Mouse (Mus musculus) stomach, embryonic 14.5 days (tissue): ENCODE data around the gene Cdc42ep1. TPM values are rescaled to one million over a fixed set of nuclear protein-coding genes. Genes with fewer than 3 reads are reported as not detected.

Source experiments
- ATAC-seq: fragments of 200-750 bp; cut with Nextera tagmentation; 2 replicates; pipeline ENCODE4 v1.8.0; 2017; ENCODE audit warnings: low read depth, moderate TSS enrichment; ENCODE audit not compliant: insufficient number of reproducible peaks, insufficient read depth, low FRiP score
- H3K27ac ChIP-seq: fragments of 300-500 bp; sonication (generic); 2 replicates; pipeline ENCODE4 v1.5.1; 2014; ENCODE audit warnings: mild to moderate bottlenecking, low read length, moderate library complexity, mixed read lengths
- H3K27me3 ChIP-seq: fragments of 300-500 bp; sonication (generic); 2 replicates; pipeline ENCODE4 v1.6.1; 2014; ENCODE audit warnings: low read length, control low read depth, mixed read lengths; ENCODE audit not compliant: control insufficient read depth, insufficient read depth
- H3K36me3 ChIP-seq: fragments of 300-500 bp; sonication (generic); 2 replicates; pipeline ENCODE4 v1.6.1; 2014; ENCODE audit warnings: mild to moderate bottlenecking, control low read depth, low read length, moderate library complexity, mixed read lengths; ENCODE audit not compliant: control insufficient read depth, insufficient read depth
- H3K4me1 ChIP-seq: fragments of 300-500 bp; sonication (generic); 2 replicates; pipeline ENCODE4 v1.6.1; 2014; ENCODE audit warnings: low read length, control low read depth, mixed read lengths; ENCODE audit not compliant: control insufficient read depth, insufficient read depth
- H3K4me2 ChIP-seq: fragments of 300-500 bp; sonication (generic); replicated peaks from 2 replicates; pipeline ENCODE4 v1.6.1; 2014; ENCODE audit warnings: low read depth, low read length, control low read depth
- H3K4me3 ChIP-seq: fragments of 300-500 bp; sonication (generic); 2 replicates; pipeline ENCODE4 v1.5.1; 2014; ENCODE audit warnings: low read depth, low read length, control low read depth
- H3K9ac ChIP-seq: fragments of 300-500 bp; sonication (generic); replicated peaks from 2 replicates; pipeline ENCODE4 v1.6.1; 2014; ENCODE audit warnings: low read depth, mild to moderate bottlenecking, control low read depth, low read length, moderate library complexity, mixed read lengths
- H3K9me3 ChIP-seq: fragments of 300-500 bp; sonication (generic); 2 replicates; pipeline ENCODE4 v1.6.1; 2016; ENCODE audit warnings: low read depth, low read length, control low read depth; ENCODE audit not compliant: control insufficient read depth
- WGBS: fragments of 180-500 bp; shearing (Covaris S2); extraction: QIAGEN DNeasy Blood & Tissue Kit; methylation state at CpG from one replicate; pipeline ENCODE4 v1.1.7; 2014; 5-methylcytosine and 5-hydroxymethylcytosine counted together
- polyA plus RNA-seq: library from polyadenylated mRNA; unstranded; fragments of >200 nt; fragmentation: Nextera tagmentation; extraction: Ambion mirVana; gene quantifications from 2 replicates; pipeline ENCODE4 v1.2.1, GENCODE M21; 2014

Cdc42ep1 gene
- polyA plus RNA-seq, 1 experiment from 2014 or later, result 40.7 TPM

GRCm38 (mm10) chr15:78803499-78803900 lies 38.9 kb upstream of the Cdc42ep1 start:
- Histone ChIP-seq H3K9me3 (no peaks in the 10 kb centered on the region), H3K9ac (no peak overlapping the region), H3K36me3 (no peaks in the 10 kb centered on the region), H3K27ac (peak overlapping the region; percentile 78; the same call in 1 of the 2 replicates), H3K4me2 (peak overlapping the region; percentile 8; the same call in 1 of the 2 replicates), H3K4me1 (peaks cover 10% of the 10 kb centered on the region; the same call in 1 of the 2 replicates), H3K27me3 (no peaks in the 10 kb centered on the region), H3K4me3 (no peak overlapping the region)
- peak; percentile 12; the same call in 1 of the 2 replicates for ATAC-seq
- WGBS, result 16% methylated on average over 8 of the region's 8 CpGs

GRCm38 (mm10) chr15:78804326-78804725 lies 38.1 kb upstream of the Cdc42ep1 start:
- Histone ChIP-seq H3K36me3 (no peaks in the 10 kb centered on the region), H3K27me3 (no peaks in the 10 kb centered on the region), H3K4me1 (peaks cover 10% of the 10 kb centered on the region; the same call in 1 of the 2 replicates), H3K9me3 (no peaks in the 10 kb centered on the region), H3K4me2 (no peak overlapping the region), H3K9ac (no peak overlapping the region), H3K4me3 (no peak overlapping the region), H3K27ac (peak overlapping the region; percentile 78; the same call in 1 of the 2 replicates)
- ATAC-seq, result peak; percentile 54
- 15% methylated on average over 6 of the region's 6 CpGs for WGBS

- Histone ChIP-seq H3K4me3 (no peak overlapping the region), H3K27me3 (no peaks in the 10 kb centered on the region), H3K27ac (no peak overlapping the region), H3K9me3 (no peaks in the 10 kb centered on the region), H3K4me1 (peaks cover 10% of the 10 kb centered on the region; the same call in 1 of the 2 replicates), H3K9ac (no peak overlapping the region), H3K36me3 (no peaks in the 10 kb centered on the region), H3K4me2 (no peak overlapping the region)
- WGBS, result 75% methylated on average over 2 of the region's 2 CpGs
- ATAC-seq, result no peak
These were observed 37.1 kb upstream of the Cdc42ep1 start for GRCm38 (mm10) chr15:78805351-78805750.

- H3K27ac ChIP-seq, result no peak overlapping the region
- H3K9ac ChIP-seq, result no peak overlapping the region
- no peaks in the 10 kb centered on the region for H3K27me3 ChIP-seq
- no peaks in the 10 kb centered on the region for H3K9me3 ChIP-seq
- no peak overlapping the region for H3K4me2 ChIP-seq
- peaks cover 7% of the 10 kb centered on the region; the same call in 1 of the 2 replicates for H3K4me1 ChIP-seq
- no peak overlapping the region for H3K4me3 ChIP-seq
- H3K36me3 ChIP-seq, result no peaks in the 10 kb centered on the region
- 27% methylated on average over 2 of the region's 2 CpGs for WGBS
- ATAC-seq, result no peak
These were observed 35.8 kb upstream of the Cdc42ep1 start for GRCm38 (mm10) chr15:78806614-78807013.

- no peak overlapping the region for H3K4me2 ChIP-seq
- no peak overlapping the region for H3K9ac ChIP-seq
- H3K9me3 ChIP-seq, result no peaks in the 10 kb centered on the region
- no peak overlapping the region for H3K27ac ChIP-seq
- H3K36me3 ChIP-seq, result no peaks in the 10 kb centered on the region
- 66% methylated on average over 3 of the region's 3 CpGs for WGBS
- H3K4me3 ChIP-seq, result no peak overlapping the region
- ATAC-seq, result no peak
- peaks cover 2% of the 10 kb centered on the region; the same call in 1 of the 2 replicates for H3K4me1 ChIP-seq
- no peaks in the 10 kb centered on the region for H3K27me3 ChIP-seq
These were observed 35.3 kb upstream of the Cdc42ep1 start for GRCm38 (mm10) chr15:78807141-78807540.

- Histone ChIP-seq H3K27me3 (no peaks in the 10 kb centered on the region), H3K4me1 (no peaks in the 10 kb centered on the region), H3K4me2 (no peak overlapping the region), H3K36me3 (no peaks in the 10 kb centered on the region), H3K27ac (no peak overlapping the region), H3K9me3 (no peaks in the 10 kb centered on the region), H3K9ac (no peak overlapping the region), H3K4me3 (no peak overlapping the region)
- ATAC-seq, result no peak
- 84% methylated on average over 2 of the region's 2 CpGs for WGBS
These were observed 33.4 kb upstream of the Cdc42ep1 start for GRCm38 (mm10) chr15:78808980-78809379.

GRCm38 (mm10) chr15:78809739-78810138 lies 32.7 kb upstream of the Cdc42ep1 start:
- Histone ChIP-seq H3K9ac (no peak overlapping the region), H3K27ac (no peak overlapping the region), H3K27me3 (no peaks in the 10 kb centered on the region), H3K4me1 (no peaks in the 10 kb centered on the region), H3K4me2 (no peak overlapping the region), H3K9me3 (no peaks in the 10 kb centered on the region), H3K36me3 (no peaks in the 10 kb centered on the region), H3K4me3 (no peak overlapping the region)
- ATAC-seq, result no peak
- WGBS, result 56% methylated on average over 9 of the region's 9 CpGs

GRCm38 (mm10) chr15:78810146-78810545 lies 32.3 kb upstream of the Cdc42ep1 start:
- Histone ChIP-seq H3K9ac (no peak overlapping the region), H3K36me3 (no peaks in the 10 kb centered on the region), H3K4me1 (no peaks in the 10 kb centered on the region), H3K27ac (no peak overlapping the region), H3K4me3 (no peak overlapping the region), H3K4me2 (no peak overlapping the region), H3K27me3 (no peaks in the 10 kb centered on the region), H3K9me3 (no peaks in the 10 kb centered on the region)
- WGBS, result 65% methylated on average over 9 of the region's 9 CpGs
- no peak for ATAC-seq

- H3K36me3 ChIP-seq, result no peaks in the 10 kb centered on the region
- no peak overlapping the region for H3K9ac ChIP-seq
- H3K4me1 ChIP-seq, result no peaks in the 10 kb centered on the region
- no peak overlapping the region for H3K27ac ChIP-seq
- no peaks in the 10 kb centered on the region for H3K27me3 ChIP-seq
- no peak overlapping the region for H3K4me3 ChIP-seq
- no peak for ATAC-seq
- WGBS, result 84% methylated on average over 4 of the region's 4 CpGs
- H3K9me3 ChIP-seq, result no peaks in the 10 kb centered on the region
- no peak overlapping the region for H3K4me2 ChIP-seq
These were observed 28.8 kb upstream of the Cdc42ep1 start for GRCm38 (mm10) chr15:78813603-78814002.
